Mouse (Mus musculus): ENCODE data around the gene Vps13d.

GRCm38 (mm10) chr4:144980811-144981551, 213.8 kb downstream of the Vps13d start:
- TF ChIP-seq CHD1 (IDR thresholded peaks at IDR 0.05; ENCODE audit: low read depth, low read length) (no peak), POLR2A (IDR thresholded peaks at IDR 0.05; ENCODE audit: low read depth, low read length) (peak; percentile 55), NELFE (IDR thresholded peaks at IDR 0.05; ENCODE audit: low read depth, low read length) (no peak), EP300 (IDR thresholded peaks at IDR 0.05; ENCODE audit: low read length) (peak; percentile 88), MAFK (IDR thresholded peaks at IDR 0.05; ENCODE audit: insufficient replicate concordance, low read length) (no peak)

All from CH12.LX (cell line).